Mouse (Mus musculus): Measurements from ENCODE around the gene Zfp511. TPM values are rescaled to one million over a fixed set of nuclear protein-coding genes. Genes with fewer than 3 reads are reported as not detected.
A peak's percentile ranks its signal among the peaks of the same experiment; 100 is the strongest.

The Zfp511 gene
- polyA plus RNA-seq, 1 experiment from 2014 or later, result 35.0 TPM

DNA sequence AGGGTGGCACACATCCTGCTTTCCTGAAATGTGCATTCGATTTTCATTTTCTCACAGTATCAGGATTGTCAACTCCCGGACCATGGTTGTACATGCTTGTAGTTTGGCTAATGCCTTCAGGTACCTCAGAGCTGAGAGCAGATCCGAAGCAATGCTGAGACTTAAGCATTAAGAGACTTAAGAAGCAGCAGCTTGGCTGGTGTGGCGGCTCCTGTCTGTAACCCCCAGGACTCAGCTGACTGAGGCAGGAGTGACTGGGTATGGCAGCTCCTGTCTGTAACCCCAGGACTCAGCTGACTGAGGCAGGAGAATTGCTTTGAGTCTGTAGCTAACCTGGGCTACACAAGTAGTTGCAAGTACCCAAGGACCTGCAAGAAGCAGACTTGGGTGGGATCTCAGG lies 9.4 kb downstream of the Zfp511 start:
- ATAC-seq (replicated peaks; ENCODE audit: low FRiP score, low read depth) (no peak), DNase-seq (ENCODE audit: low spot score) (no peak)
- H3K4me1 ChIP-seq (replicated peaks; ENCODE audit: insufficient read depth, low read length), result peaks cover 12% of the 10 kb centered on the region; the same call in 1 of the 2 replicates
- H3K9me3 ChIP-seq (replicated peaks; ENCODE audit: low read length), result no peaks in the 10 kb centered on the region
- TF ChIP-seq CTCF (IDR thresholded peaks at IDR 0.05; ENCODE audit: low read depth), result no peak
- H3K9ac ChIP-seq (ENCODE audit: low read depth, low read length), result no peak overlapping the region
- 75% methylated on average over 4 of the region's 4 CpGs for WGBS
- no peaks in the 10 kb centered on the region; the same call in 1 of the 2 replicates for H3K36me3 ChIP-seq (ENCODE audit: insufficient read depth, low read length)
- H3K4me2 ChIP-seq (ENCODE audit: low read length), result no peak overlapping the region
- H3K27ac ChIP-seq, result no peak overlapping the region
- H3K27me3 ChIP-seq (ENCODE audit: insufficient read depth, low read length), result peaks cover 49% of the 10 kb centered on the region
- no peak overlapping the region for H3K4me3 ChIP-seq (replicated peaks; ENCODE audit: low read depth, low read length)

DNA sequence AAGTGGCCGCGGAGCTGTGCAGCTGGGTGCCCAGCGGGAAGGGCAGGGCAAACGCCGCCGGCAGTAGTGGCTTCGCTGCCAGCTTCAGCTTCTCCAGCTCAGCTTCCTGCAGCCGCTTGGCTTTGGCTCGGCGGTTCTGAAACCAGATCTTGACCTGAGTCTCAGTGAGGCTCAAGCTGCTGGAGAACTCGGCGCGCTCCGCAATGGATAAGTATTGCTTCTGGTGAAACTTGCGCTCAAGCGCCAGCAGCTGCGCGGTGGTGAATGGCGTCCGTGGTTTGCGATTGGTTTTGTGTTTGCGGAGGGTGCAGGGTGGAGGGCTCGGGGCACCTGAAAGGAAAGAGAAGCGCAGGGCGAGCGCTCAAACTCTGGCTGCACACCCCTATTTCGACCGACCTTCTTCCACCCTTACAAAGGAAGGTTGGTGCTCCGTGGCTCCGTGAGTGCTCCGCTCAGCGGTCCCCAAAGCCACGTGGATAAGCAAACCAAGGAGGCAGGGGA lies 11.7 kb downstream of the Zfp511 start:
- Histone ChIP-seq H3K27me3 (ENCODE audit: insufficient read depth, low read length) (peaks cover 64% of the 10 kb centered on the region), H3K27ac (no peak overlapping the region), H3K4me3 (replicated peaks; ENCODE audit: low read depth, low read length) (peak overlapping the region; percentile 27), H3K4me2 (ENCODE audit: low read length) (peak overlapping the region; percentile 65), H3K9me3 (replicated peaks; ENCODE audit: low read length) (no peaks in the 10 kb centered on the region), H3K9ac (ENCODE audit: low read depth, low read length) (no peak overlapping the region), H3K4me1 (replicated peaks; ENCODE audit: insufficient read depth, low read length) (peaks cover 12% of the 10 kb centered on the region; the same call in 1 of the 2 replicates), H3K36me3 (ENCODE audit: insufficient read depth, low read length) (no peaks in the 10 kb centered on the region)
- TF ChIP-seq CTCF (IDR thresholded peaks at IDR 0.05; ENCODE audit: low read depth), result no peak
- WGBS, result under 1% methylated on average over 33 of the region's 33 CpGs
- no peak for DNase-seq (ENCODE audit: low spot score)
- no peak for ATAC-seq (replicated peaks; ENCODE audit: low FRiP score, low read depth)

DNA sequence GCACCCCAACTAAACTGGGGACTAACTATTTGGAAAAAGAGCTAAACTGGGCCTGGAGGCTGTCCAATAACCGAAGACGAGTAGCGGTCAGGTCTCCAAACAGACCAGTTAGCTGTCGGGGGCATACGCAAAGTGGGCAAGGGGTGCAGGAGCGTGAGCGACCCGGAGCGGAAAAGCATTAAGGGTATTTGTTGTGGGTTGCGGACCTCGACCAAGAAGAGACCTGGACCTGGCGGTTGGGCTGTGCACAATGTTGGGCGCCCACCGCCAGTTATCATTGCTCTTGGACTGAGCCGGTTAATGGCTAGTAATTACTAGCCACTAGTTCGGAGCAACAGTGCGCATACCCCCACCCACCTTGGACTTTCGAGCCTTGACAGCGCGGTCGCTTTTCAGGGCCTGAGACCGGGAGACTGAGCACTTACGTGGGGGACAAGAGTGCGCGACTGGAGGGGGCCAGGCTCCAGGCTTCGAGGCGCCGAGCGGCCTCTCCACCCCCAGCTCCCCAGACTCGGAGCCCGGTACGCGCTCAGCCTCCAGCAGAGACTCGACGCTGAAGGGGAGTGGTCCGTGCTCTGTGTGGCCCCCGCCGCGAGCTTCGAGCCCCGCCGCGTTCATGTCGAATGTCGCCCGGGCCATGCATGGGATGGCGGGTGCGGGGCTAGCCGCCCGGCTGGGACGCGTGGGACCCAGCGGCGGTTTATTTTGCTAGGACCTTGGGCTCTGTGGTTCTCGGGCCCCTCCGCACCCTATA lies 12.3 kb downstream of the Zfp511 start, which contains the start of gene Msx3:
TSS of gene Msx3 (minus strand) at position 729 of the 754 bp plus-strand sequence.
- Histone ChIP-seq H3K9ac (ENCODE audit: low read depth, low read length) (no peak within 1 kb of the TSS), H3K4me2 (ENCODE audit: low read length) (peak within 1 kb of the TSS; percentile 65), H3K4me3 (replicated peaks; ENCODE audit: low read depth, low read length) (peak within 1 kb of the TSS; percentile 27), H3K27me3 (ENCODE audit: insufficient read depth, low read length) (peaks cover 65% of the 10 kb centered on the region), H3K4me1 (replicated peaks; ENCODE audit: insufficient read depth, low read length) (peaks cover 12% of the 10 kb centered on the region; the same call in 1 of the 2 replicates), H3K9me3 (replicated peaks; ENCODE audit: low read length) (no peaks in the 10 kb centered on the region), H3K36me3 (ENCODE audit: insufficient read depth, low read length) (no peaks in the 10 kb centered on the region), H3K27ac (no peak within 1 kb of the TSS)
- under 1% methylated on average over 56 of the region's 56 CpGs for WGBS
- DNase-seq (ENCODE audit: low spot score) (no peak), ATAC-seq (replicated peaks; ENCODE audit: low FRiP score, low read depth) (peak; percentile 49; the same call in 1 of the 2 replicates)
- TF ChIP-seq CTCF (IDR thresholded peaks at IDR 0.05; ENCODE audit: low read depth), result no peak

DNA sequence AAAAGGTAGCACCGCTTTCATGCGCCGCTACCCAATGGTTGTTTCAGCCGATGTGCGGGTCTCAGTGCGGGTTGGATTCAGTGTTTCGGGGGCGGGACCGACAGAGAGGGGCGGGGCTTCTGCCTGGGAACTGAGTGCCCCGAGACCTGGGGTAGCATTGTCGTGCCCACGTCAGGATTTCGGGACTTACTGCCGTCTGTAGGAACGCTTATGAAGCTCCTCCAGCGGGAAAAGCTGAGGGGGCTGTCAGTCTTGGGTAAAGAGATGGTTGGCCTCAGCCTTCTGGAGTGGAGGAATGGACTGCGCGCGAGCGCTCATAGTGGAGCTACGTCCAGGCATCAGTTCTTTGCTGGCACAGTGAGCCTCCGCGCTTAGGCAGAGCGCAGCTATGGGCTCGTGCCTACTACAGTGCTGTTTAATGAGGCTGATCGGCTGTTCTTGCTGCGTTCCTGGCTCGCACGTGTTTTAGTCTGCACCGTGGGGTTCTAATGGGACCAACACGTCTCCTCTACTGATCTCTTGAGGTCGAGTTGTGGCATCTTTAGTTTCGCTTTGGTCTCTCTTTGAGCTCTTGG lies 13.0 kb downstream of the Zfp511 start:
- DNase-seq (ENCODE audit: low spot score), result peak; percentile 44
- Histone ChIP-seq H3K9ac (ENCODE audit: low read depth, low read length) (no peak overlapping the region), H3K4me3 (replicated peaks; ENCODE audit: low read depth, low read length) (peak overlapping the region; percentile 27), H3K4me1 (replicated peaks; ENCODE audit: insufficient read depth, low read length) (peaks cover 12% of the 10 kb centered on the region; the same call in 1 of the 2 replicates), H3K36me3 (ENCODE audit: insufficient read depth, low read length) (no peaks in the 10 kb centered on the region), H3K9me3 (replicated peaks; ENCODE audit: low read length) (no peaks in the 10 kb centered on the region), H3K4me2 (ENCODE audit: low read length) (peak overlapping the region; percentile 65), H3K27ac (no peak overlapping the region), H3K27me3 (ENCODE audit: insufficient read depth, low read length) (peaks cover 64% of the 10 kb centered on the region)
- WGBS, result under 1% methylated on average over 34 of the region's 34 CpGs
- peak; percentile 37; the same call in 1 of the 2 replicates for ATAC-seq (replicated peaks; ENCODE audit: low FRiP score, low read depth)
- no peak for TF ChIP-seq CTCF (IDR thresholded peaks at IDR 0.05; ENCODE audit: low read depth)

DNA sequence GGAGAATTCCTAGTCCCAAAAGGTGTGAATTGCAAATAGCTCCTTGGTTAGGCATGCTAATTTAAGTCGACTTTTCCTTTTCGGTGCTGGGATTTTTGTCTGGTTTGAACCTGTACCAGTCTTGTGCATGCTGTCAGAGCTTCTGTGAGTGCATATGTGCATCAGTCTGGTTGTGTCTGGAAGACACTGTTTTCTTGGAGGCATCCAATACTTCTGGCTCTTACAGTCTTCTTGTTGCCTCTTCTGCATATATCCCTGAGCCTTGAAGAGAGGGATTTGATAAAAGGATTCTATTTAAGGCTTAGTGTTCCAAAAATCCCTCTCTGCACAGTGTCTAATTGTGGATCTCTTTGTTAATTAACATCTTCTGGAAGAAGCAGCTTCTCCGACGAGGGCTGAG lies 17.9 kb downstream of the Zfp511 start:
- H3K9me3 ChIP-seq (replicated peaks; ENCODE audit: low read length), result no peaks in the 10 kb centered on the region
- ATAC-seq (replicated peaks; ENCODE audit: low FRiP score, low read depth) (no peak), DNase-seq (ENCODE audit: low spot score) (no peak)
- H3K36me3 ChIP-seq (ENCODE audit: insufficient read depth, low read length), result no peaks in the 10 kb centered on the region
- no peak overlapping the region for H3K4me2 ChIP-seq (ENCODE audit: low read length)
- no peak for TF ChIP-seq CTCF (IDR thresholded peaks at IDR 0.05; ENCODE audit: low read depth)
- no peak overlapping the region for H3K9ac ChIP-seq (ENCODE audit: low read depth, low read length)
- H3K4me3 ChIP-seq (replicated peaks; ENCODE audit: low read depth, low read length), result no peak overlapping the region
- H3K4me1 ChIP-seq (replicated peaks; ENCODE audit: insufficient read depth, low read length), result peaks cover under 1% of the 10 kb centered on the region; the same call in 1 of the 2 replicates
- 81% methylated on average over 4 of the region's 4 CpGs for WGBS
- H3K27ac ChIP-seq, result no peak overlapping the region
- H3K27me3 ChIP-seq (ENCODE audit: insufficient read depth, low read length), result peaks cover 41% of the 10 kb centered on the region
